Mouse (Mus musculus): ENCODE results near the gene Prokr2. TPM values are rescaled to one million over a fixed set of nuclear protein-coding genes. Genes with fewer than 3 reads are reported as not detected.

Gene Prokr2
- polyA plus RNA-seq, 1 experiment = not detected

Other genes with a start within 250 kb of the Prokr2 start
- gene Slc23a2, start 240.3 kb downstream of the Prokr2 start, polyA plus RNA-seq (2012; ENCODE audit: insufficient read depth, insufficient read length, missing spikeins) = 4.5 and 12.3 TPM in 2 replicates
- 24.9 and 31.3 TPM in 2 replicates for gene Tmem230, start 137.6 kb downstream of the Prokr2 start, polyA plus RNA-seq (2012; ENCODE audit: insufficient read depth, insufficient read length, missing spikeins)
- 46.7 and 56.1 TPM in 2 replicates for gene Pcna, start 132.1 kb downstream of the Prokr2 start, polyA plus RNA-seq (2012; ENCODE audit: insufficient read depth, insufficient read length, missing spikeins)
- gene Cds2, start 122.3 kb downstream of the Prokr2 start, polyA plus RNA-seq (2012; ENCODE audit: insufficient read depth, insufficient read length, missing spikeins) = 27.4 and 37.3 TPM in 2 replicates
- 15.3 and 23.7 TPM in 2 replicates for gene Gpcpd1, start 202.3 kb upstream of the Prokr2 start, polyA plus RNA-seq (2012; ENCODE audit: insufficient read depth, insufficient read length, missing spikeins)